Mouse (Mus musculus) thymus, adult 2 months (tissue): Measurements from ENCODE around the gene Saysd1. TPM values are rescaled to one million over a fixed set of nuclear protein-coding genes. Genes with fewer than 3 reads are reported as not detected.

ENCODE experiments used
- DNase-seq: peaks from one replicate; pipeline ENCODE4 v3.0.0; 2021
- H3K27ac ChIP-seq: fragments of 200-500 bp; 2 replicates; pipeline ENCODE4 v1.5.1; 2012; ENCODE audit warnings: low read length, control low read depth; ENCODE audit not compliant: control insufficient read depth, insufficient read depth
- H3K27me3 ChIP-seq: fragments of 200-500 bp; 2 replicates; pipeline ENCODE4 v1.6.1; 2012; ENCODE audit warnings: mild to moderate bottlenecking, low read length, moderate library complexity, mixed read lengths; ENCODE audit not compliant: control insufficient read depth, insufficient read depth
- H3K36me3 ChIP-seq: fragments of 200-500 bp; 2 replicates; pipeline ENCODE4 v1.6.1; 2012; ENCODE audit warnings: mild to moderate bottlenecking, low read length, moderate library complexity; ENCODE audit not compliant: control insufficient read depth, insufficient read depth
- H3K4me1 ChIP-seq: fragments of 200-500 bp; replicated peaks from 2 replicates; pipeline ENCODE4 v1.6.1; 2012; ENCODE audit warnings: low read length; ENCODE audit not compliant: control insufficient read depth, insufficient read depth
- H3K4me3 ChIP-seq: fragments of 200-500 bp; 2 replicates; pipeline ENCODE4 v1.5.1; 2012; ENCODE audit warnings: mild to moderate bottlenecking, low read length, control low read depth, moderate library complexity; ENCODE audit not compliant: control insufficient read depth, insufficient read depth
- CTCF ChIP-seq: fragments of 200-500 bp; IDR thresholded peaks from 2 replicates; pipeline ENCODE4 v1.5.1; 2012; ENCODE audit warnings: mild to moderate bottlenecking, control low read depth, low read length, moderate library complexity, borderline replicate concordance; ENCODE audit not compliant: control insufficient read depth, poor library complexity, insufficient read depth; ENCODE audit errors: extremely low read depth
- POLR2A ChIP-seq: fragments of 200-500 bp; IDR thresholded peaks from 2 replicates; pipeline ENCODE4 v1.6.1; 2012; ENCODE audit warnings: mild to moderate bottlenecking, low read length, control low read depth, moderate library complexity; ENCODE audit not compliant: control insufficient read depth, poor library complexity, insufficient read depth; ENCODE audit errors: extremely low read depth
- WGBS: fragments of 180-500 bp; shearing (Covaris S2); methylation state at CpG from one replicate; pipeline ENCODE4 v1.1.7; 2018; 5-methylcytosine and 5-hydroxymethylcytosine counted together
- polyA plus RNA-seq: library from polyadenylated mRNA; depleted of rRNA; stranded (reverse); fragments of >200 nt; gene quantifications from 2 replicates; pipeline ENCODE4 v1.2.3, GENCODE M21; 2012

The Saysd1 gene
- polyA plus RNA-seq, 1 experiment, result 14.6 TPM

- 49% methylated on average over 6 of the region's 6 CpGs for WGBS
- H3K36me3 ChIP-seq, result no peaks in the 10 kb centered on the region
- DNase-seq, result no peak
- TF ChIP-seq POLR2A, result no peak
- TF ChIP-seq CTCF, result no peak
- H3K4me1 ChIP-seq, result peaks cover 41% of the 10 kb centered on the region
- H3K4me3 ChIP-seq, result no peak overlapping the region
- H3K27me3 ChIP-seq, result no peaks in the 10 kb centered on the region
- no peak overlapping the region for H3K27ac ChIP-seq
Observed at GRCm38 (mm10) chr14:20174696-20175095, 36.4 kb upstream of the Saysd1 start.

- no peaks in the 10 kb centered on the region for H3K36me3 ChIP-seq
- no peaks in the 10 kb centered on the region for H3K27me3 ChIP-seq
- DNase-seq, result no peak
- peaks cover 35% of the 10 kb centered on the region for H3K4me1 ChIP-seq
- TF ChIP-seq CTCF, result no peak
- peak overlapping the region; percentile 5; the same call in 1 of the 2 replicates for H3K27ac ChIP-seq
- WGBS, result 36% methylated on average over 14 of the region's 14 CpGs
- H3K4me3 ChIP-seq, result no peak overlapping the region
Observed at GRCm38 (mm10) chr14:20173873-20174490, 35.6 kb upstream of the Saysd1 start.

- Histone ChIP-seq H3K27ac (peak overlapping the region; percentile 72), H3K4me1 (peaks cover 33% of the 10 kb centered on the region), H3K27me3 (no peaks in the 10 kb centered on the region), H3K4me3 (no peak overlapping the region), H3K36me3 (no peaks in the 10 kb centered on the region)
- WGBS, result 37% methylated on average over 4 of the region's 4 CpGs
- DNase-seq, result no peak
- no peak for TF ChIP-seq CTCF
- TF ChIP-seq POLR2A, result no peak
Observed at GRCm38 (mm10) chr14:20172924-20173323, 34.6 kb upstream of the Saysd1 start.

- H3K4me3 ChIP-seq, result no peak overlapping the region
- H3K4me1 ChIP-seq, result peaks cover 29% of the 10 kb centered on the region
- H3K27me3 ChIP-seq, result no peaks in the 10 kb centered on the region
- H3K27ac ChIP-seq, result peak overlapping the region; percentile 46; the same call in 1 of the 2 replicates
- DNase-seq, result no peak
- no peak for TF ChIP-seq CTCF
- no peak for TF ChIP-seq POLR2A
- WGBS, result 20% methylated on average over 5 of the region's 5 CpGs
- H3K36me3 ChIP-seq, result no peaks in the 10 kb centered on the region
Observed at GRCm38 (mm10) chr14:20172509-20172908, 34.2 kb upstream of the Saysd1 start.

- 57% methylated on average over 3 of the region's 3 CpGs for WGBS
- DNase-seq, result no peak
Observed at GRCm38 (mm10) chr14:20171840-20172239, 33.5 kb upstream of the Saysd1 start.

GRCm38 (mm10) chr14:20169251-20169650, 30.9 kb upstream of the Saysd1 start:
- 95% methylated on average over 4 of the region's 4 CpGs for WGBS
- no peak for DNase-seq
- no peak overlapping the region for H3K27ac ChIP-seq
- H3K27me3 ChIP-seq, result no peaks in the 10 kb centered on the region
- no peaks in the 10 kb centered on the region for H3K36me3 ChIP-seq
- H3K4me3 ChIP-seq, result no peak overlapping the region
- peaks cover 29% of the 10 kb centered on the region for H3K4me1 ChIP-seq
- no peak for TF ChIP-seq CTCF
- no peak for TF ChIP-seq POLR2A

More at GRCm38 (mm10) chr14:20171840-20172239, 33.5 kb upstream of the Saysd1 start:
- no peaks in the 10 kb centered on the region for H3K27me3 ChIP-seq
- no peak for TF ChIP-seq POLR2A
- no peak for TF ChIP-seq CTCF
- H3K4me3 ChIP-seq, result no peak overlapping the region
- H3K36me3 ChIP-seq, result no peaks in the 10 kb centered on the region
- peaks cover 30% of the 10 kb centered on the region for H3K4me1 ChIP-seq
- H3K27ac ChIP-seq, result no peak overlapping the region

- TF ChIP-seq POLR2A, result no peak
- no peak for TF ChIP-seq CTCF
- Histone ChIP-seq H3K4me3 (no peak overlapping the region), H3K36me3 (no peaks in the 10 kb centered on the region), H3K4me1 (peaks cover 29% of the 10 kb centered on the region), H3K27me3 (no peaks in the 10 kb centered on the region), H3K27ac (no peak overlapping the region)
- DNase-seq, result no peak
- WGBS, result 80% methylated on average over 1 of the region's 1 CpGs
Observed at GRCm38 (mm10) chr14:20168478-20168877, 30.1 kb upstream of the Saysd1 start.
